Mouse (Mus musculus) lung, postnatal 14 days (tissue): ENCODE measurements at regions not wholly inside any gene's neighbourhood (a gene's known extent, or its start where the extent isn't known, plus 50 kb on each side); places are given as distances from the start of the nearest gene placed in this dataset.

ENCODE experiments used
- DNase-seq: peaks from one replicate; pipeline ENCODE4 v3.0.0; 2021

DNA sequence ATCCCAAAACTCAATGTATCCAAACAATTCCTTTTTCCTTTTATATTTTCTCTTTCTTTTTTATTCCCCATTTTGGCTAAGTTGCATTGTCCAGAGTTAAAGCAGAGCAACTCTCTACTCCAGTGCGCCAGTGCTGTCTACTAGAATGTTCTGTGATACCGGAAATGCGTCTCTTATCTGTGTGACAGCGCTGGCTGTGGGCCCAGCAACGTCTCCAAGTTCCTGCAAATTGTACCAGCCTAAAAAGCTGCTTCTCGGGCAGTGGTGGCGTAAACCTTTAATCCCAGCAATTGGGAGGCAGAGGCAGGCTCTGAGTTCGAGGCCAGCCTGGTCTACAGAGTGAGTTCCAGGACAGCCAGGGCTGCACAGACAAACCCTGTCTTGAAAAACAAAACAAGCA lies 59.4 kb downstream of the Cox18 start:
- peak; percentile 16 for DNase-seq

DNA sequence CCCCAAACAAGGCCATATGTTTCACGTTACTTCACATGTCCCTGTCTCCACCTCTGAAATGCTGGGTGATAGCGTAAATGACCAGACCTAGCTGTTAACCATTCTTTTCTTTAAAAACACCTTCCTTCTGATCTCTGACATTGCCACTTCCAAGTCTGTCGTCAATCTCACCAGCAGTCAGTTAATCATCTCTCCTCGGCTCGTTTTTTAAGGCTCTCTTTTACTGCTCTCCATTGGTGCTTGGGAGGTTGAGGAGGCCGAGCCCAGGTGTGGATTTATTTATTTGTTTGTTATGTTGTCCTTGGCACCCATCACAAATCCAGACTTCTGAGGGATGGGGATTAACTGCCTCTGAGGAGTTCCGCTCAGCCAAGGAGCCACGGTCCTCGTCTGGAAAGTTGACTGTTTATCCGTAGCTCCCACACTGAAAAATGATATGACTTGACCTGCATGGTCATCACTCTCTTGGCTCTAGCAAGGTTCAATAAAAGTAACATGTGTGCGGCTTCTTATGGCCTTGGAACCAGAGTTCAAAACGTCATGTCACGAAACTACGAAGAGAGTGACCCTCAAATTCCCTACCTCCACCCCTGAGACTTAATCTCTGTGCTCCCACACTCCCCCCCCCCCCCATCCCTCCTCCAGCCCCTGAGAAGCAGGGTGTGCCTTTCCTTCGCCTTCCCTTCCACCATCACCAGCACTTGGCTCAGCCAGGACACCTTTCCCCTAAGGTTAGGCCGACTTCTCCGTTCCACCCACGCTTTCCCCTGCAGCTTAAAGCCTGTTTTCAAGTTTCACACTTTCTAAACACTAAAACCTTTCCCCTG lies 60.6 kb downstream of the Cox18 start:
- no peak for DNase-seq

DNA sequence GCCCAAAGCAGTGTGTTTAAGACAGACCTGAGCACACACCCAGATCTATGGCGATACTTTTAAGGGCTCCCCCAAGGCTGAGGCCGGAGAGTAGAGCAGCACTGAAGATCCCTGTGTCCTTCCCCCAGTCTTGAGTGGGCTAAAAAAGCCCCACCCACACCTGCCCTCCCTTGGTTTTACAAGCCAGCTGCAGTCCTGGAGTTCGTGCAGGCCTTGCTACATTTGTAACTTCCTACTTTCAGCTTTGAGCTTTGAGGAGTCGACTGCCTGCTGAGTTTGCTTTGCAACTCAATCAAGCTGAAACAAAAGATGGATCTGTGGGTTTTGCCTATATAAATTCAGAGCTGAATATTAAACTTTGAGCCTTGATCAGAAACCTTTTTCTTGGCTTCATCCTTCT lies 63.5 kb downstream of the Cox18 start:
- no peak for DNase-seq

DNA sequence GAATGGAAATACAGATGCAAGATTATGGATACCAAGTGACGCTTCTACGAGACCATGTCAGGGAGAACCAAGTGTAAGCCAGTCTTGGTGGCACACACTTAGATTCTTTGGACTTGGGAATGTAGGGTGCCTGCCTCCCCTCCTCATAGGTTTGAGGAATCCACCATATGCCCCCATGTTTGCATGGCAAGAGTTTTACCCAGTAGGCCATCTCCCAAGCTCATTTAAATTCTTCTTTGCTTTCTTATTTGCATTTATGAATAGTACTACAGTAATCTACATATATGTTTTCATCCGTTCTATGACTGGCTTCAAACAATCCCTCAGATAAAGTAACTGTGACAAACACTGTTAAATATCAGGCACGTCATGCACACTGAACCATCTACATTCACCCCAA lies 67.3 kb downstream of the Cox18 start:
- DNase-seq = no peak

DNA sequence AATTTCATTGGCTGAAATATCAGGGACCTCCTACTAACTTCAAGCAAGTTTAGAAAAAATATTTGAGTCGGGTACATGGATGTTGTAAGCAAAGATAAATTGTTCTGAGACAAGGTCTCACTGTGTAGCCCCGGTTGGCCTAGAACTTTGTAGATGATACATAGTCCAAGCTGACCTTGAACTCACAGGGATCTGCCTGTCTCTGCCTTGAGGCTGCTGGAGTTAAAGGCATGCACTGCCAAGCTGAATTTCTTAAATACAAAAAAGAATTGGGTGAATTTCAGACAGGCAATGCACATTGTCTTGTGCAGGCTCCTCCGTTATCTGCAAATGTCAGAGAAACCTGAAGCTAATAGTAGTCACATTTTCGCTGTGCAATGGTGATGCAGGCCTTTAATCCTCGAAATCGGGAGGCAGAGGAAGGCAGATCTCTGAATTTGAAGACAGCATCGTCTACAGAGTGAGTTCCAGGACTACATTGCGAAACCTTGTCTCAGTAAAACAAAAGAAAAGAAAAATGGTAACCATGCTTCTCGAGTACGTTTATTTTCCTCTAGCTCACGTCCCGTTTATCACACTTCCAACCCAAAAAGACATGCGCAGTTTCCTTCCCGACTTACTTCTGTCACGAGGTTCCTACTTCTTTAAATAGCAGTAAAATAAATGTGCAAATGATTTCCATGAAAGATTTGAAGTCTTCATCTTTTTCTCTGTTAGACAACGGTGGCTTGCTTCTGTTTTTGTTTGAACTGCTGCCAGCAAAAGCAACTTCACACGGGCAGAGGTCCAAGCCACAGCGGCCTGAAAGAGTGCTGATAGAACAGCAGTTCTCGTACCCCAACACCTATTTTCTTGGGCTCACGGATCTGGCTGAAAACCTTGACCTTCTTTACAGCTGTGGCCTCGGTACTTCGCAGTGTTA lies 73.9 kb downstream of the Cox18 start:
- DNase-seq = peak; percentile 5

DNA sequence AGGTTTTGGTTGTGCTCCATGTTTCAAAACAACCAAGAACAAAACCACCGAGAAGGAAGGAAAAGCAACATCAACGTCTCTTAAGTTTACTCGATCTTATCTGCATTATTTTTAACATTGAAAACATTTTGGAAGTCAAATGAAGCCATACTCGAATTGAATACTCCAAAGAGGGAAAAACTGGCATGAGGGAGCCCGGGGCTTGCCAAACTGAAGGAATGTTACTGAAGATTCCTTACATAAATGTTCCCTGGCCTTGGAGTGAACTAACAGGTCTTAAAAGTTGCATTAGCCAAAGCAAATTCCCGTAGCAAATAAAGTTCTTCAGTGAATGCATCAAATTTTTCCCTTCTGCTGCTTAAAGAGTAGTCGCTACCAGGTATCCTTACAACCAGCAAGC lies 87.8 kb downstream of the Cox18 start:
- peak; percentile 31 for DNase-seq

DNA sequence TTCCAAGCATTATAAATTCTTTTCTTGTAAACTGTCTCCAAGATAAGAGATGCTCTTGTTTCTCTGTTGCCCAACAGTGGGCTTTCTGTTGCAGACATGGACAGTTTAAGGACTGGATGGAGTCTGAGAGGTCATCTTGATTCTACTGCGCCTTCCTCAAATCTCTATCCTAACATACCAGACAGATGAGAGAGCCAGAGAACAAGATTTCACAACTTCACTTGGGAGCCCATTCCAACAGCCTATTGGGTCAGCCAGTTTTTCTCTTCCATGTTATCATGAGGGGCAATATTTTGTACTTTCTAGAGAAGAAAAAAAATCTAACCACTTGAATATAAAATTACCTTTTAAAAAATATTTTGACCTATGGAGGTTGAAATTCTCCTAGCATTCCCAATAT lies 116.8 kb downstream of the Cox18 start:
- no peak for DNase-seq

DNA sequence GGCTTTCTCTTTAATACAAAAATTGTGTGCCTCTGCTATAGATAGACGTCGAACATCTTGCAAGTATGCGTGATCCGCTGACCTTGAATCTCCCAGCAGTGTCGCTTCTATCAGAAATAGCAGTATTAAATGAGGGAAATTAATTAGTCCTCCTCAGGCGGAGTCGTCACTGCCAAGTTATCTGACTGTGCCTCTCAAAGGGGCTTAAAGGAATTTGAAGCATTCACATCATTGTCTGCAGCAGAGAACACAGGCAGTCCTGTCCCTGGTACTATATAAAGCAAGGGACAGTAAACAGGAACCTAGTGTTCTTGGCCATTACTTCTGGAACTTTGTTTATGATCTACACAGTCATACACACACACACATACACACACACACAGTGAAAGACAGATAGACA lies 119.1 kb downstream of the Cox18 start:
- DNase-seq = no peak

DNA sequence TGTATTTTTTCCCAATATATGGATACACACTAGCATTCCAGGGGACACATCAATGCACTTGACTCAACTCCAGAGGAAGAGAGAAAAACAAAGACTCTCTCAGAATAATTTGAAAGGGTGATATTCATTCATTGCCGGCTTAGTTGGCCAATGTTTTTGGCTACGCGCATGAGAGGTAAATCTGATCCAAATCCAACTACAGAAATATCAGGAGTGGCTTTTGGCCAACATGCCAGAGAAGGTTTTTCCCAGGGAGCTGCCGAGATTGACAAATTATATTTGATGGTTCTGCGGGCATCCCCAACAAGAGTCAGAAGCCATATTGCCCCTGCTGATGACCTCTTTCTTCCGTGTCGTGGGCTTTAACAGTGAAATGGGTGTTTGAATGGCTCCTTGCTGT lies 135.3 kb downstream of the Cox18 start:
- DNase-seq = no peak

DNA sequence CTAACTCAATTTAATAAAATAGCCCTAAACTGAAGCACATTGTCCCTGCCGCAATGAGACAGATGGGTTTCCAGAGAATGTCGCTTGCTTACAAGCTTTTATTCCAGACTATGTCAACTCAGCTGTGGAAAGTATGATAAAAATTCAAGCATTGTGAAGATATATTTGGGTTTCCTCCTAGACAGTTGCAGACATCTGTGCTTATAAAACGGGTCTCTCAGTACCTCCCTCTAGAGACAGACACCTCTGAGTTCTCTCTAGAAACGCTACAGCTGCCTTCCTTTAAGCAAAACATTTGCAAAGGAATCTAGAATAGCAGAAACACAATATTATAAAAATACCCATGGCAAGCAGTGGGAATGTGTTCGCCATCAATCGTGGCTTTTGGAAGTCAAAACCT lies 137.3 kb downstream of the Cox18 start:
- DNase-seq = no peak

DNA sequence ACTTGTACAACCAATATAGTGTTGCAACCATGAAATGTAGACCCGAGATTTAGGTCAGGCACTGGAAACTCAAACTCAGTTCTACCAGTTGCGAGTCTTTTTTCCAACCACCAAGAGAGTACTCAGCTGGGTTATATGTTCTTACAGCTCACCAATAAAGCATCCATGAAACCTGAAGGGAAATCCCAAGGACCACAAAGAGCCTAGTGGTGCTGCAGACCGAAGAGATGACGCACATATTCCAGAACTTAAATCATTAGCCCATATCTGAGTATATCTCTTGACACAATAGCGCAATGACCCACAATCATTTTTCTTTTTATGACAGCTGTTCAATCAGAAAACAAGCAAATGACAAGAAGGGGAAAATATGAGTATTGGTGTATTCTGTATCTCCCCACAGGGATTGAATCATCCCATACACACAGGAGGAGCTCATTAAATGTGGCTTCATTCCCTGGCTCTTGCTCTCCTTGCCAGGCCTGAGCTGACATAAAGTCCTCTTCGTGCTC lies 146.7 kb downstream of the Cox18 start:
- DNase-seq = no peak

DNA sequence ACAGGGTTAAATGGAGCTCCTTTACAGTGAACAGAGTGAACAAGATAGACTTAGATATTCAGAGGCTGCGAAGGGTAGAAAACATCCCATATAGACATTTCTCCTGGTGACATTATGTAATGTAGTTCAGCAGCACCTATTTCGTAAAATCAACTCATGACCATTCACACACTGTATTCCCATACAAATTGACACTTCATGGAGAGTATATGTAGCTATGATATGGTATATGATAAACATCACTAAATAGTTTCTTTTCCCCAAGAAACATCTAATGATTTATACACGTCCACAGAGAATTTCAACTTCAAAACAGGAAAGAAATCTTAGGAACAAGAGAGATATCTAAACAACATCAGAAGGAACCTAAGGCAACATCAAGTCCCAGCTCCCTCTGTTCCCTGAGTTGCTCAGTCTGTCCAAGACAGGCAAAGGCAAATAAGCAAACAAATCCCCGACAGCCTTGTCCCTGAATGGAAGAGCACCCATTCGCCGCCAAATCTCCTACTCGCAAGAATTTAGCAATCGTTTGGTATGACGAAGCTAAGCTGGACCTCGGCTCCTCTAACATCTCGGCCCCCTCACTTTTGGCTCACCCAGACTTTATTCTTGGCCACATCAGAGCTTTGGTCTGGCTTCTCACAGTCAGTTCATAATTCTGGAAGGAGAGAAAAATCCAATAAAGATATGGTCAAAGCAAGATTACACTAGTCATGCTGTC lies 148.0 kb downstream of the Cox18 start:
- peak; percentile 38 for DNase-seq

DNA sequence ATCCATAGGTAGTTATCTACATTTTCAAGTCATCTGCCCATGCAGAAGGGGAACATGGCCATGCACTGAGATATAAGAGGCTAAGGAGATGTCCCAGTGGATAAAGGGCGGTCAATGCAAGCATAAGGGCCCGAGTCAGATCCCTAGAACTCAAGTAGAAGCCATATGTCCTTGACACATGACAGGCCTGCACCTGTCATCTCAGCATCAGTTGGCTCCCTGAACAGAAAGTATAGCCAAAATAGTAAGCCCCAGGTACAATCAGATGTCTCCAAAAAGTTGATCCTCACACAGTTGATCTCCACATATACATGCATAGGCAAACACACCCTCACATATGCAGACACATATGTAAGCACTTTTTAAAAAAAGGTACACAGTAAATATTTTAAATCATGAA lies 152.0 kb downstream of the Cox18 start:
- no peak for DNase-seq

DNA sequence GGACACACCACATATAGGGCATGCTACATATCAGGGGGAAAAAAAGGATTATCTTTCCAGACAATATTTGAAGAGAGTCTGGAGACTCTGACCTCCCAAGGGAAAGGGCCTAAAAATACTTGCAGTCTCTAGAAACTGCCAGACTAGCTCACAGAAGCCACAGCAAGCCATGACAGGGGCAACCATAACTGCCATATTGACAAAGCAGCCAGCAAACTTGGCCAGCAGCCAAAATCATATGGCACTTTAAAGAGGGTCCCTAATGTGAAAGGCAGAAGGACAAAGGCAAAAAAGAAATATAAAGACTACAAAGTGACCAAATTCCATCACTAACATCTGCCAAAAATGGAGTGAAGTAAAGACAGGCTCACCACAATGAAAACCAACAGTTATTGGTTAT lies 155.2 kb downstream of the Cox18 start:
- DNase-seq = no peak

DNA sequence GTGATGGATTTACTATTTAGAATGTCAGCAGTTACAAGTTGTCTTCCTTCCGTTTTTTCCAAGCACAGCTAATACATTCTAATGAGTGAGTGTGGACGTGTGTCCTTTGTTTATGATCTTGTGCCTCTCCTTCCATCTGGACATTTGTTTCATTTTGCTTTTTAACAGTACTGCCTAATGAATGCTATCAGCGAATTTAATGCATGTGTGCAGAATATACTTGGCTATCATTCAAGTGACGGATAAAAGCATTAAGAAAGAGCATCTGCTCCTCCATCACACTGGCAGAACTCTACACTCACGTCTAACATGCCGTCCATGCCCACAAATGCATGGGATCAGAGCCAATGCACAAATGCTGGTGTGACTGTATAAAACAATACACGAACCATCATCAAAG lies 156.0 kb downstream of the Cox18 start:
- no peak for DNase-seq

DNA sequence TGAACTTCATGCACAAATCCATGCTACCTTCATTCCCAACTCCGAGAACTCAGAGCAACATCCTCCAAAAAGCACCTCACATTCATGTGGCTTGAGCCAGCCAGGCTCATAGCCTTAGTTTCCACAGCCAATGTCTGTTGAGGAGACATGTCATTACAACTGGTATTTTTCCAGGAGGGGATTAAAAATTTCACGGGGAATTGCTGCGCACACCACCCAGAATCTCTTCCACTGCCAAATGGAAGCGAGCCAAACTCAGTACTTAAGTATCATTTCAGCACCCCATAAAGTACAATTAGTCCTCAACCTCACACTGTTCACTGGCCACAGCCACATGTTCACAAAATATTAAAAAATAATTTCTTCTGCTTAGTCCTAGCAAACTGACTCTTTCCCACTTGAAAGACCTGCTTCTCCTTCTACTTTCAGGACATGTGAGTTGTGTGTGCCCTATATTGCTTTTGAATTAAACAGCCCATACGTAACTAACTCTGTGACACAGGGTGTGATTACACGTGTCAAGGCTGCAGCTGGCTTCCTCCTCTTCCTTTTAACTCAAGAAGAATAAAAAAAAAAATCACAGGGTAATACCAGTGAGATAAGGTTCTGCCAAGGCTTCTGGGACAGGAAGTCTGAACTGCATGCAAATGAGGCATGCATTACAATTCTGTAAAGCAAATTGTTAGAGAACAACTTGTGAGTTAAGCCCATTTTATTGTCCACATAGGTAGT lies 157.8 kb downstream of the Cox18 start:
- DNase-seq = no peak

DNA sequence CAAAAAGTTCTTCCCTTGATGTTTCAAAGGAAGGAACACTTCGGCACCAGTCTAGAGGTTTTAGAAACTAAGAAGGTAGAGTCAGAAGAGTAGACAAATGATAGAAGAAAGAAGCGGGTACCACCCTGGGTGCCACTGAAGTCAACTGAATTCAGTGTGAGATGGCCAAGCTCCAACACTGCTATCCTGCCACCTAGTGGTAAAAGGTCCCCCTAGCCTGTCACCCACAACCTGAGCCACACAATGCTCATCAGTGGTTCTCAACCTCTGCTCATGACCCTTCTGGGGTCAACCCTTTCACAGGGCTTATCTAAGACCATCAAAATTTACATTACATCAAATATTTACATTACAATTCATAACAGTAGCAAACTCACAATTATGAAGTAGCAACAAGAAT lies 168.1 kb downstream of the Cox18 start:
- DNase-seq = peak; percentile 13

DNA sequence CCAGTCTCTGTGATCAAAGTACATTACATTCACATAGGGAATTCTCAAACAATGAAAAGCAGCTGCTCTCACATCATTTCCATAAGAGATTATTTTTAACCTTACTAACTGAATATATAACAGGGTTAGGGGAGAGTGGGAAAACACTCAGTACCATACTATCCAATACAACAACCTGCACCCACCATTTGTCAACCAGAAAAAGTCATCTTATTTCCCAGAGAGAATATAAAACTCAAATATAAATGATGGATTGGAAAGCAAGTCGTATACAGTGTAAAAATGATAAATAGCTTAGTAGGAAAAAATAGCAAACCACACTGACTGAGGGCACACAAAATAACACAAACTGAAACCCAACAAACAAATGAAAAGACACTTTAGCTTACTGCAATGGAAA lies 169.4 kb upstream of the Adamts3 start:
- DNase-seq = no peak

DNA sequence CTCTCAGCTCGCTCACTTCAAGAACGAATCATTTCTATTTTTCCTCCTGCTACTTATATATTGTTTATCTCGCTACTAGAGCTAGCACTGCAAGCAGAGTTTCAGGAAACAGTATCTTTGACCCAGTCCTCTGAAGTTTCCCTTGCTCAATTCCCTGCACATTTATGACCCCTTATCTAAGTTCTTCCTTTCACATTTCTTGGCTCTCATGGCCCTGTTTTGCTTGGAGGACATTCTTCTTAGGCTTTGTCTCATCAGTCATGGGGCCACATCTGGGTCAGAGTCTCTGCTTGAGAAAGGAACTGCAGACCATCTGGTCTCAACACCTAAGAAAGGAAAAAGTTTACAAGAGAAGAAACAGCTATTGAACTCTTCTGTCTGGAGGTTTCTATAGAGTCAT lies 166.7 kb upstream of the Adamts3 start:
- DNase-seq = no peak

DNA sequence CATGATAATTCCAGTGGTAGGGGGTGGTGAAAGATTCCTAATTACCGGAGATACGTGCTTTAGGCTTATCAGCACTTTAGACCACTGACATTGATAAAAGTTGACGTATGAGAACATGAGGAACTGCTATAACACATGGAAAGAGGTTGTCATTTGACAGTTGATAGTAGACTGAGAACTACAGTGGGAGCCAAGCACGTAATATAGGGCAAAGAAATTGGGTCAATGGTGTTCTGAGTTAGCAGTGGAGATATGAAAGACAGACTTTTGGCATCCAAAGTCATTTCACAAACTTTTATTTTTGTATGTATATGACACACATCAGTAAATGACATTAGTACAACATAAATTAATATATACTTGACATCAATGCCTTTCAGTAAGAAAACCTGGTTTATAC lies 159.6 kb upstream of the Adamts3 start:
- DNase-seq = no peak

DNA sequence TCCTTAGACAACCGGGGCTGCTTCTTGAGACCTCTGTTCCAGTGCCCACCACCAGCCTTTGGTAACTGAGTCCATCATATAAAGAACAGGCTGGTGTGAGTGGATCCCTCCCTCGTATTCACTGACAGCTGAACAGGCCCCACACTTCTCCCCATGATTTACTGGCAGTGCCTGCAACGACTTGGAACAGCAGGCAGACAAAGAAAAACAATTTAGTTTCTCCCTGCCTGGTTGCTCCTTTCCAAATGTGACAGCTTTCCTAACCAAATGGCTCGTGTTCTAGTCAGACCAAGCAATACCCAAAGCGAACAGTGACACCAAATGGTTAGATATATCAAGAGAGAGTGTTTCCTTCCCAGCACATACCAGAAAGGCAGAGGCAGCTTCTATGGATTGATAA lies 150.0 kb upstream of the Adamts3 start:
- peak; percentile 38 for DNase-seq

DNA sequence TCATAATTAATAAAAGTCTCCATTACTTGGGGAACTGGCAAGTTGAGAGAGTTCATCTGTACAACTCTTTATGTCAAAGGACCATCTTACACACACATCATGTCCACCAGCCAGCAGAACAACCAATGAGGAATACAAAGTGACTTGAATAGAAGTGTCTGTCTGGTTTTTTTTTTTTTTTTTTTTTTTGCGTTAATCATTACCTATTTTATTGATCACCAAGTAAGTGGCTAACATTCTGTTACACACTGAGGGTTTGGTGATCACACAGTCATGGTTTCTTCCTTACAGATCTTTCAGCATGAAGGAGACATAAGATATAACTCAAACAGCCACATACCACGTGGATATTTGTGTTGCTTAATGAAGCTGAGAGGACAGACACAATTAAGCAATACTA lies 147.6 kb upstream of the Adamts3 start:
- DNase-seq = no peak

DNA sequence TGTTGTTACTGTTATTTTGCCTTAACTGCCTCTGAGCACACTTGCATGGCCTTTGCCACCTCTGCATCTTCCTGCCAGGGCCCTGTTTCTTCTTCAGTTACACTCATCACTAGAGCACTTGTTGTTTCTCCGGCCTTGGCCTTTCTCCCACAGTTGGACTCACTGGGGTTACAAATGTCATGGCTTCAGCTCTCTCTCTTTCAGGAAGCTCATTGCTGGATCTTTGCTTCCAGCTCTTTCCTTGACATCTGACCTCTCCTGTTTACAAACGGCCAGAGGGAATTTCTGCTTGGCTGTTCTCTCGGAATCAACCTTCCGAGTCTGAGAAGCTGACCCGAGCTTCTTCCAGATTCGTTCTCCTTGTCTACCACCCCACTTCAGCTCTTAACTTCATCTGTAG lies 146.6 kb upstream of the Adamts3 start:
- DNase-seq = peak; percentile 51
